Mouse (Mus musculus): ENCODE data around the gene Hoxc10. TPM values are rescaled to one million over a fixed set of nuclear protein-coding genes. Genes with fewer than 3 reads are reported as not detected.
A peak's percentile ranks its signal among the peaks of the same experiment; 100 is the strongest.

Gene Hoxc10
- polyA plus RNA-seq, 1 experiment from 2014 or later, result not detected

GRCm38 (mm10) chr15:102939256-102940155, 27.1 kb upstream of the Hoxc10 start:
- no peak for DNase-seq (ENCODE audit: low spot score)
- no peak for ATAC-seq (ENCODE audit: low read depth)
- Histone ChIP-seq H3K9ac (ENCODE audit: low read depth, low read length) (no peak overlapping the region), H3K27ac (replicated peaks; ENCODE audit: low read depth, low read length) (no peak overlapping the region), H3K4me3 (ENCODE audit: low read depth, low read length) (no peak overlapping the region), H3K4me1 (ENCODE audit: control insufficient read depth, insufficient read depth, low read length) (no peaks in the 10 kb centered on the region), H3K27me3 (replicated peaks; ENCODE audit: control insufficient read depth, insufficient read depth, low read length) (peaks cover 100% of the 10 kb centered on the region), H3K4me2 (ENCODE audit: low read depth, low read length) (no peak overlapping the region), H3K9me3 (ENCODE audit: control insufficient read depth, low read length) (no peaks in the 10 kb centered on the region), H3K36me3 (ENCODE audit: control insufficient read depth, insufficient read depth, low read length) (no peaks in the 10 kb centered on the region)
- under 1% methylated on average over 17 of the region's 34 CpGs for WGBS

DNA sequence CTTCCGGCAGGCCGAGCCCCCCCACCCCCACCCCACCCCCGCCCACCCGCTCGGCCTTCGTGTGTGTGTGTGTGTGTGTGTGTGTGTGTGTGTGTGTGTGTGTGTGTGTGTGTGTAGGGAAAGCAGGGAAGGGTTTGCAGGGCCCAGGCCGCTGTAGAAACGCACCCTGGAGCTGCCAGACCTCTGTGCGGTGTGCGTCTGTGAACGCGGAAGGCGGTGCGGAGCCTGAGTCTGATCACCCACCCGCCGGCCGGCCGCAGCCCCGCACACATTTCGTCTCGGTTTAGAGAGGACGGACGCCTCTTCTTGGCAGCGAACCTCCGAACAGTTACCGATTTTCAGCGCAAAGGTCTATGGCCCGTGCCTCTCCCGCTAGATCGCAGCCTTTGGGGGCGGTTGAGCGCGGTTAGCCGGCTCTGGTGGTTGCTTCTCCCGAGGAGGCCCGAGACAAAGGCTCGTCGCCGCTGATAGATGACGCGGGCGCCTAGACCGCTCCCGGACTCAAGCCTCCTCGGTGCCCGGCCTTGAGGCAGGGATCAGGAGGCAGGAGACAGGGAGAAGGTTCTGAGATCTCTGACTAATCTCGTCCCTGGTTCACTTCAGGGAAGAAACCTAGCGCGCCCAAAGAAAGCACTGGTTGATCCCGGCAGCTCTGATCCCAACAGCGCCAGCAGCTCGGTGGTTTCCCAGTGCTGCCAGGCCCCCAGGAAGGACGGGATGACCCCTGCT, 23.7 kb upstream of the Hoxc10 start:
- H3K27ac ChIP-seq (replicated peaks; ENCODE audit: low read depth, low read length), result no peak overlapping the region
- no peaks in the 10 kb centered on the region for H3K4me1 ChIP-seq (ENCODE audit: control insufficient read depth, insufficient read depth, low read length)
- no peaks in the 10 kb centered on the region for H3K36me3 ChIP-seq (ENCODE audit: control insufficient read depth, insufficient read depth, low read length)
- no peak for DNase-seq (ENCODE audit: low spot score)
- peak overlapping the region; percentile 26; the same call in 1 of the 2 replicates for H3K4me2 ChIP-seq (ENCODE audit: low read depth, low read length)
- WGBS, result under 1% methylated on average over 40 of the region's 53 CpGs
- no peak overlapping the region for H3K9ac ChIP-seq (ENCODE audit: low read depth, low read length)
- no peak overlapping the region for H3K4me3 ChIP-seq (ENCODE audit: low read depth, low read length)
- H3K27me3 ChIP-seq (replicated peaks; ENCODE audit: control insufficient read depth, insufficient read depth, low read length), result peaks cover 100% of the 10 kb centered on the region
- no peaks in the 10 kb centered on the region for H3K9me3 ChIP-seq (ENCODE audit: control insufficient read depth, low read length)
- ATAC-seq (ENCODE audit: low read depth), result no peak

- Histone ChIP-seq H3K4me3 (ENCODE audit: low read depth, low read length) (no peak overlapping the region), H3K4me2 (ENCODE audit: low read depth, low read length) (no peak overlapping the region), H3K9me3 (ENCODE audit: control insufficient read depth, low read length) (no peaks in the 10 kb centered on the region), H3K4me1 (ENCODE audit: control insufficient read depth, insufficient read depth, low read length) (no peaks in the 10 kb centered on the region), H3K36me3 (ENCODE audit: control insufficient read depth, insufficient read depth, low read length) (no peaks in the 10 kb centered on the region), H3K27me3 (replicated peaks; ENCODE audit: control insufficient read depth, insufficient read depth, low read length) (peaks cover 100% of the 10 kb centered on the region), H3K9ac (ENCODE audit: low read depth, low read length) (no peak overlapping the region), H3K27ac (replicated peaks; ENCODE audit: low read depth, low read length) (no peak overlapping the region)
- ATAC-seq (ENCODE audit: low read depth), result no peak
- DNase-seq (ENCODE audit: low spot score), result no peak
- 4% methylated on average over 5 of the region's 5 CpGs for whole genome bisulfite sequencing
Observed at GRCm38 (mm10) chr15:102943468-102943813, 23.2 kb upstream of the Hoxc10 start.

DNA sequence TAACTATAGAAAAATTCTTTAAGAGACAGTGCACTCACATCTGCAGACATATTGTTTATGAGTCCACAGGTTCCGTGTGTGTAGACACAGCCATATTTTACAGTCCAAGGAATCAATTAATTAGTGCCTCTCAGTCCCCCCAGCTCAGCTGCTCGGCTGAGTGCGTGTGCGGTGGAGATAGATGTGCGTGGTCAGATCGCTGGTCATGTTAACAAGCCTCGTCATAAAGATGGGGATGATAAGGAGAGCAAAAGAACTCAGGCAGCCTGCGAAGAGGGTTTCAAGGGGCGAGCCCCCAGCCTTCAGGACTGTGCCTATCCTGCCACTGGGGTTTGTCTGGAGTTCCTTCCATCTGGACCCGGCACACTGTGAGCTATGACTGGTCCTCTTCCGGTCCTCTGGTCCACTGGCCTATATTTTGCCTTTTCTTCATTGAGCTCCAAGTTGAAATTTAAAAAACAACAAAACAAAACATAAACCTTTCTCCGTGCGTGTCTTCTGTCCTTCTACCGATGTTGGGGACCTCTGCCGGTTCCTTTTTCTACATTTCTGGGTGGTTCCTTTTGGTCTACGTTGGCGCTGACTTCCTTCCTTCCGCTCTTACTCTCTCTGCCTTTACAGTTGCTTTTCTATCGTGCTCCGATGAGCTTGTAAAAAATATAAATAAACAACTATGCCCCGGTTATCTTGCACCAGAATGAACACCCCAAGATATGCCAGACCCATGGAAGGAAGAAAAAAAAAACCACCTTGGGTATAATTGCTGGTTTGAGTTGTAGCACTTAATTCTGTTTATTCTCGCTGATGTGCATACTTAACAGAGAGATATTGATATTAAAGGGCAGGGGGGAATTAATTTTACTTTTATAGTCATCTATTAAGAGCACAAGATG, 21.2 kb upstream of the Hoxc10 start:
- Histone ChIP-seq H3K4me3 (ENCODE audit: low read depth, low read length) (no peak overlapping the region), H3K4me2 (ENCODE audit: low read depth, low read length) (no peak overlapping the region), H3K9ac (ENCODE audit: low read depth, low read length) (no peak overlapping the region), H3K36me3 (ENCODE audit: control insufficient read depth, insufficient read depth, low read length) (no peaks in the 10 kb centered on the region), H3K9me3 (ENCODE audit: control insufficient read depth, low read length) (no peaks in the 10 kb centered on the region), H3K27me3 (replicated peaks; ENCODE audit: control insufficient read depth, insufficient read depth, low read length) (peaks cover 100% of the 10 kb centered on the region), H3K4me1 (ENCODE audit: control insufficient read depth, insufficient read depth, low read length) (no peaks in the 10 kb centered on the region), H3K27ac (replicated peaks; ENCODE audit: low read depth, low read length) (no peak overlapping the region)
- DNase-seq (ENCODE audit: low spot score) (no peak), ATAC-seq (ENCODE audit: low read depth) (no peak)
- 11% methylated on average over 22 of the region's 22 CpGs for WGBS

DNA sequence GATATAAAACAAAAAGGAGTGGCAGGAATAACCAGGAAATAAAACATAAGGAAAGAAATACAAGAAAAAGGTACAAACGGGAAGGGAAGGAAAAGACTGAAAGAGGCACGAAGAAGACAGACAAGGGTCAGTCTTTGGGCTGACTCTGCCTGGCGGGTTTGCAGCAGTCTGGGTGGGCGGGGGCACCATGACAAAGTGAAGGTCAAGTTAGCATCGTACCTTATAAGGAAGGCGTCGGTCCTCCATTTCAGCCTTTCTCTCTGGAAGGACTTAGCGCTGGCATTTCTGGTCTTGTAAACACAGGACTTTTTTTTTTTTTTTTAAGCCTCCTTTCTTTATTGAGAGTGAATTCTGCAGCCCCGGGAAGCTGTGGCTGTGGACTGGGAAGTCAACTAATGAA, 19.3 kb upstream of the Hoxc10 start:
- DNase-seq (ENCODE audit: low spot score), result no peak
- Histone ChIP-seq H3K4me2 (ENCODE audit: low read depth, low read length) (no peak overlapping the region), H3K27ac (replicated peaks; ENCODE audit: low read depth, low read length) (no peak overlapping the region), H3K4me3 (ENCODE audit: low read depth, low read length) (no peak overlapping the region), H3K4me1 (ENCODE audit: control insufficient read depth, insufficient read depth, low read length) (no peaks in the 10 kb centered on the region), H3K27me3 (replicated peaks; ENCODE audit: control insufficient read depth, insufficient read depth, low read length) (peaks cover 100% of the 10 kb centered on the region), H3K9me3 (ENCODE audit: control insufficient read depth, low read length) (no peaks in the 10 kb centered on the region), H3K9ac (ENCODE audit: low read depth, low read length) (no peak overlapping the region), H3K36me3 (ENCODE audit: control insufficient read depth, insufficient read depth, low read length) (no peaks in the 10 kb centered on the region)
- no peak for ATAC-seq (ENCODE audit: low read depth)
- WGBS, result under 1% methylated on average over 9 of the region's 9 CpGs

- Histone ChIP-seq H3K9me3 (ENCODE audit: control insufficient read depth, low read length) (no peaks in the 10 kb centered on the region), H3K9ac (ENCODE audit: low read depth, low read length) (no peak overlapping the region), H3K4me3 (ENCODE audit: low read depth, low read length) (no peak overlapping the region), H3K27me3 (replicated peaks; ENCODE audit: control insufficient read depth, insufficient read depth, low read length) (peaks cover 100% of the 10 kb centered on the region), H3K36me3 (ENCODE audit: control insufficient read depth, insufficient read depth, low read length) (no peaks in the 10 kb centered on the region), H3K4me2 (ENCODE audit: low read depth, low read length) (no peak overlapping the region), H3K27ac (replicated peaks; ENCODE audit: low read depth, low read length) (no peak overlapping the region), H3K4me1 (ENCODE audit: control insufficient read depth, insufficient read depth, low read length) (no peaks in the 10 kb centered on the region)
- 21% methylated on average over 2 of the region's 2 CpGs for WGBS
- ATAC-seq (ENCODE audit: low read depth) (no peak), DNase-seq (ENCODE audit: low spot score) (no peak)
Observed at GRCm38 (mm10) chr15:102948842-102949241, 17.8 kb upstream of the Hoxc10 start.

- no peak for ATAC-seq (ENCODE audit: low read depth)
- H3K4me2 ChIP-seq (ENCODE audit: low read depth, low read length), result no peak overlapping the region
- H3K4me1 ChIP-seq (ENCODE audit: control insufficient read depth, insufficient read depth, low read length), result no peaks in the 10 kb centered on the region
- WGBS, result under 1% methylated on average over 20 of the region's 20 CpGs
- no peak for DNase-seq (ENCODE audit: low spot score)
- no peak overlapping the region for H3K27ac ChIP-seq (replicated peaks; ENCODE audit: low read depth, low read length)
- no peaks in the 10 kb centered on the region for H3K36me3 ChIP-seq (ENCODE audit: control insufficient read depth, insufficient read depth, low read length)
- H3K9me3 ChIP-seq (ENCODE audit: control insufficient read depth, low read length), result no peaks in the 10 kb centered on the region
- H3K9ac ChIP-seq (ENCODE audit: low read depth, low read length), result no peak overlapping the region
- peaks cover 99% of the 10 kb centered on the region for H3K27me3 ChIP-seq (replicated peaks; ENCODE audit: control insufficient read depth, insufficient read depth, low read length)
- H3K4me3 ChIP-seq (ENCODE audit: low read depth, low read length), result no peak overlapping the region
Observed at GRCm38 (mm10) chr15:102949696-102950095, 16.9 kb upstream of the Hoxc10 start.

GRCm38 (mm10) chr15:102950877-102951276, 15.7 kb upstream of the Hoxc10 start:
- DNase-seq (ENCODE audit: low spot score) (no peak), ATAC-seq (ENCODE audit: low read depth) (no peak)
- Histone ChIP-seq H3K27me3 (replicated peaks; ENCODE audit: control insufficient read depth, insufficient read depth, low read length) (peaks cover 99% of the 10 kb centered on the region), H3K36me3 (ENCODE audit: control insufficient read depth, insufficient read depth, low read length) (no peaks in the 10 kb centered on the region), H3K9me3 (ENCODE audit: control insufficient read depth, low read length) (no peaks in the 10 kb centered on the region), H3K9ac (ENCODE audit: low read depth, low read length) (no peak overlapping the region), H3K4me1 (ENCODE audit: control insufficient read depth, insufficient read depth, low read length) (no peaks in the 10 kb centered on the region), H3K4me2 (ENCODE audit: low read depth, low read length) (no peak overlapping the region), H3K27ac (replicated peaks; ENCODE audit: low read depth, low read length) (no peak overlapping the region), H3K4me3 (ENCODE audit: low read depth, low read length) (no peak overlapping the region)
- WGBS, result 9% methylated on average over 2 of the region's 2 CpGs

Data from embryonic facial prominence, embryonic 14.5 days (tissue).